Mouse (Mus musculus): ENCODE results near the gene Samd4.

GRCm38 (mm10) chr14:47095036-47095435 lies 212.4 kb downstream of the Samd4 start:
- TF ChIP-seq CTCF (IDR thresholded peaks at IDR 0.05; ENCODE audit: low read depth, low read length) (no peak), POLR2A (IDR thresholded peaks at IDR 0.05; ENCODE audit: borderline replicate concordance, low read depth, low read length) (no peak)

All from bone marrow macrophage, adult 2 months (primary cell).